Mouse (Mus musculus): ENCODE measurements around the gene Gpsm2. TPM values are rescaled to one million over a fixed set of nuclear protein-coding genes. Genes with fewer than 3 reads are reported as not detected.
"Not testable (repeated sequence)": the region's sequence is repeated elsewhere in the genome, so short reads cannot be mapped to it uniquely, and the experiment has no call there.

Gene Gpsm2
- polyA plus RNA-seq, 1 experiment from 2014 or later: 56.1 TPM

GRCm38 (mm10) chr3:108652866-108653642 is 69.1 kb downstream of the Gpsm2 start:
- H3K36me3 ChIP-seq: no peaks in the 10 kb centered on the region
- peak overlapping the region; percentile 47; the same call in 1 of the 2 replicates for H3K4me2 ChIP-seq (replicated peaks)
- WGBS: 16% methylated on average over 9 of the region's 9 CpGs
- H3K4me3 ChIP-seq (replicated peaks): peak overlapping the region; percentile 76; the same call in 1 of the 2 replicates
- H3K9ac ChIP-seq: no peak overlapping the region; the same call in 1 of the 2 replicates
- H3K27me3 ChIP-seq (replicated peaks): no peaks in the 10 kb centered on the region
- H3K9me3 ChIP-seq: no peaks in the 10 kb centered on the region
- no peak overlapping the region for H3K27ac ChIP-seq
- peak; percentile 7; the same call in 1 of the 2 replicates for ATAC-seq
- 0 out of 2 replicates have a peak, but pooled peaks cover 5% of the 10 kb centered on the region for H3K4me1 ChIP-seq (replicated peaks)

- WGBS: 47% methylated on average over 5 of the region's 5 CpGs
- H3K27me3 ChIP-seq (replicated peaks); H3K9ac ChIP-seq; H3K4me2 ChIP-seq (replicated peaks); H3K4me1 ChIP-seq (replicated peaks); H3K9me3 ChIP-seq; H3K4me3 ChIP-seq (replicated peaks); H3K27ac ChIP-seq; ATAC-seq; H3K36me3 ChIP-seq: not testable (repeated sequence)
Measured at GRCm38 (mm10) chr3:108647681-108648080, 74.4 kb downstream of the Gpsm2 start.

DNA sequence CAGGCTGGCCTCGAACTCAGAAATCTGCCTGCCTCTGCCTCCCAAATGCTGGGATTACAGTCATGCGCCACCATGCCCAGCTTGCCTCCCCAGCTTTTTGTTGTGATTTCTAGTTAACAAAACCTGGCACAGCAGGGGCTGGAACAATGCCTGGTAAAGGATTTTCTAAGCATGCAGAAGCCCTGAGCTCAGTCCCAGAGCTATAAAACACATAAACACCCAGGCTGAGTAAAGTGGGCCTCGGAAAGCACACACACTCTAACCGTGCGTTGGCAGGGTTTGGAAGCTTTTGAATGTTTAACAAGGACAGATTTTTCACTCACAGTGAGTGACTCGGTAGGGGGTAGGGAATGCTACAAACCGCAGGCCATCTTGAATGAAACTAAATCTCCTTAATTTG is 76.1 kb downstream of the Gpsm2 start:
- Histone ChIP-seq H3K4me3 (replicated peaks) (no peak overlapping the region), H3K4me2 (replicated peaks) (no peak overlapping the region), H3K9me3 (no peaks in the 10 kb centered on the region), H3K36me3 (no peaks in the 10 kb centered on the region), H3K27ac (no peak overlapping the region), H3K27me3 (replicated peaks) (no peaks in the 10 kb centered on the region), H3K9ac (no peak overlapping the region), H3K4me1 (replicated peaks) (no peaks in the 10 kb centered on the region)
- ATAC-seq: no peak
- WGBS: 65% methylated on average over 7 of the region's 7 CpGs

DNA sequence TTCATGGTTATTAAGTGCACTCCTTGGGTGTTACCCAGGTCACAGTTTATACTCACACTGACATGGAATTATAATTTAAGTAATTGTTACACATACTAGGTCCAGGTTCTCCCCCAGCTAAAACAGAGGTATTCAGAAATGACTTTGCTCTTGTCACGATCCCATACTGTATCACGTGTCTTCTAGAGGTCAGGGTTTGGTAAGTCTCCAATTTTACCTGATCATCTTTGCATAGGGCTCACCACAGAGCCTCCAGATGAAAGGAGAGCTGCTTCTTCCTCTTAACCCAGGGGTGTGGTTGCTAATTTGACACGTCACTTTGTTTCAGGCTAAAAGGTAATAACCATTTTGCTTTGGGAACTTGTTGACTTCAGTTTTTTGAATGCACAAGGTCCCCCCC is 77.3 kb downstream of the Gpsm2 start:
- Histone ChIP-seq H3K9ac (no peak overlapping the region), H3K9me3 (no peaks in the 10 kb centered on the region), H3K4me2 (replicated peaks) (no peak overlapping the region), H3K4me1 (replicated peaks) (no peaks in the 10 kb centered on the region), H3K27me3 (replicated peaks) (no peaks in the 10 kb centered on the region), H3K36me3 (no peaks in the 10 kb centered on the region), H3K27ac (no peak overlapping the region), H3K4me3 (replicated peaks) (no peak overlapping the region)
- 90% methylated on average over 3 of the region's 3 CpGs for WGBS
- ATAC-seq: no peak

DNA sequence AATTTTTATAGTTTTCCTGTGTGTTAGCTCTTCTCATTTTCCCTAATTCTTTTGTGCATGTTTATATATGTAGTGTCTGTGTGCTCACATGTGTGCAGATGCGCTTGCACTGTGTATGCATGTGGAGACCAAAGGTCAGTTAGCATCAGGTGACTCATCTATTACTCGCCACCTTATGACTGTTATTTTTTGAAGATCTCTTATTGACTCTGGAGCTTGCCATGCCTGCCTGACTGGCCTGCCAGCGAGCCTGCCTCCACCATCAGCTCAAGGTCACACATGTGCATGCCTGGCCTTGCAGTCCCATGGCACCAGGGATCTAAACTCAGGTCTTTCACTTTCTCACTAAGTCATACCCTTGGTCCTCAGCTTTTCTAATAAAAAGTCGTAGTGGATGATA is 81.1 kb downstream of the Gpsm2 start:
- Histone ChIP-seq H3K4me1 (replicated peaks) (no peaks in the 10 kb centered on the region), H3K9ac (no peak overlapping the region), H3K36me3 (no peaks in the 10 kb centered on the region), H3K4me2 (replicated peaks) (no peak overlapping the region), H3K4me3 (replicated peaks) (no peak overlapping the region), H3K27ac (no peak overlapping the region), H3K27me3 (replicated peaks) (no peaks in the 10 kb centered on the region), H3K9me3 (no peaks in the 10 kb centered on the region)
- 70% methylated on average over 4 of the region's 4 CpGs for WGBS
- peak; percentile 91 for ATAC-seq

DNA sequence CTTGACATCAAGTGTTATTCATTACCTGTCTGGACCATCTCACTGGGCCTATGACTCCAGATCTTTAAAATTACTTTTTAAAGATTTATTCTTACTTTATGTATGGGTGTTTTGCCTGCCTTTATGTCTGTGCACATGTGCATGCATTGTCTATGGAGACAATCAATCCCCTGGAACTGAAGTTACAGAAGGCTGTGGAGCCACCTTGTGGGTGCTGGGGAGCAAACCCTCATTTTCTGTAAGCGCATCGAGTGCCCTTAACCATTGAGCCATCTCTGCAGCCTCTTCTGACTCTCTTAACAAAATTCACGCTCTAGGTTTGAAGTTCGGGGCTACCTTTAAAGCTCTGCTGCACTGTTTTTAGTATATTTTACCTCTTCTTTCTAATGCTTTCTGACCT is 82.7 kb downstream of the Gpsm2 start:
- no peak for ATAC-seq
- WGBS: 66% methylated on average over 4 of the region's 4 CpGs

GRCm38 (mm10) chr3:108634761-108635160 is 87.3 kb downstream of the Gpsm2 start:
- H3K4me2 ChIP-seq (replicated peaks): no peak overlapping the region
- H3K9ac ChIP-seq: no peak overlapping the region
- H3K36me3 ChIP-seq: no peaks in the 10 kb centered on the region
- H3K4me3 ChIP-seq (replicated peaks): no peak overlapping the region
- H3K4me1 ChIP-seq (replicated peaks): no peaks in the 10 kb centered on the region
- no peaks in the 10 kb centered on the region for H3K9me3 ChIP-seq
- no peaks in the 10 kb centered on the region for H3K27me3 ChIP-seq (replicated peaks)
- no peak overlapping the region for H3K27ac ChIP-seq
- WGBS: 75% methylated on average over 5 of the region's 5 CpGs
- no peak for ATAC-seq

More for the DNA sequence above, 82.7 kb downstream of the Gpsm2 start:
- Histone ChIP-seq H3K4me1 (replicated peaks) (no peaks in the 10 kb centered on the region), H3K27ac (no peak overlapping the region), H3K36me3 (no peaks in the 10 kb centered on the region), H3K27me3 (replicated peaks) (no peaks in the 10 kb centered on the region), H3K4me2 (replicated peaks) (no peak overlapping the region), H3K9ac (no peak overlapping the region), H3K9me3 (no peaks in the 10 kb centered on the region), H3K4me3 (replicated peaks) (no peak overlapping the region)

Other genes with a start within 250 kb of the Gpsm2 start
- 0.34 TPM in 1 of 2 replicates, not detected in the other for gene 1700013F07Rik, start 188.2 kb downstream of the Gpsm2 start, polyA plus RNA-seq (2015; fragmentation: Nextera tagmentation; extraction: Ambion mirVana)
- 17.1 and 26.7 TPM in 2 replicates for gene 5330417C22Rik, start 185.8 kb downstream of the Gpsm2 start, polyA plus RNA-seq (2015; fragmentation: Nextera tagmentation; extraction: Ambion mirVana)
- 34.3 and 35.5 TPM in 2 replicates for gene Tmem167b, start 159.8 kb downstream of the Gpsm2 start, polyA plus RNA-seq (2015; fragmentation: Nextera tagmentation; extraction: Ambion mirVana)
- 38.4 and 39.4 TPM in 2 replicates for gene Taf13, start 150.6 kb downstream of the Gpsm2 start, polyA plus RNA-seq (2015; fragmentation: Nextera tagmentation; extraction: Ambion mirVana)
- 7.0 and 8.7 TPM in 2 replicates for gene Wdr47, start 131.0 kb downstream of the Gpsm2 start, polyA plus RNA-seq (2015; fragmentation: Nextera tagmentation; extraction: Ambion mirVana)
- 70.2 and 74.3 TPM in 2 replicates for gene Clcc1, start 68.4 kb downstream of the Gpsm2 start, polyA plus RNA-seq (2015; fragmentation: Nextera tagmentation; extraction: Ambion mirVana)
- 0.10 TPM in 1 of 2 replicates, not detected in the other for gene Aknad1, start 17.3 kb upstream of the Gpsm2 start, polyA plus RNA-seq (2015; fragmentation: Nextera tagmentation; extraction: Ambion mirVana)
- gene Stxbp3, start 118.2 kb upstream of the Gpsm2 start, polyA plus RNA-seq (2015; fragmentation: Nextera tagmentation; extraction: Ambion mirVana): 44.3 and 46.0 TPM in 2 replicates
- 0.05 and 0.14 TPM in 2 replicates for gene Fndc7, start 167.7 kb upstream of the Gpsm2 start, polyA plus RNA-seq (2015; fragmentation: Nextera tagmentation; extraction: Ambion mirVana)
- gene Prpf38b, start 189.4 kb upstream of the Gpsm2 start, polyA plus RNA-seq (2015; fragmentation: Nextera tagmentation; extraction: Ambion mirVana): 74.4 and 79.3 TPM in 2 replicates
- 0.21 and 0.45 TPM in 2 replicates for gene Henmt1, start 217.6 kb upstream of the Gpsm2 start, polyA plus RNA-seq (2015; fragmentation: Nextera tagmentation; extraction: Ambion mirVana)
- gene Gm9857, start 218.1 kb upstream of the Gpsm2 start, polyA plus RNA-seq (2015; fragmentation: Nextera tagmentation; extraction: Ambion mirVana): not detected in 2 replicates

Data from intestine, embryonic 15.5 days (tissue).